Comparison of ENCODE assay signal across 22 mouse cellular contexts in genomic region chr5:150932596-150932995, GRCm38 (mm10). TPM values are rescaled to one million over a fixed set of nuclear protein-coding genes. Genes with fewer than 3 reads are reported as not detected.
"Had no signal": no experiment of that assay in that cellular context is flagged by ENCODE, and none has a peak within 500 bp of the region (broad histone marks: within the 10 kb centered on the region; RNA-seq: fewer than 3 reads in every experiment).

No protein-coding gene starts in this region.

- H3K4me1 ChIP-seq: intestine, embryonic 15.5 days; midbrain, embryonic 12.5 days; midbrain, embryonic 15.5 days; stomach, embryonic 15.5 days had no signal

- H3K4me3 ChIP-seq: intestine, embryonic 15.5 days; layer of hippocampus, adult 2 months; limb, embryonic 10.5 days; limb, embryonic 13.5 days; midbrain, embryonic 12.5 days; midbrain, embryonic 15.5 days; neural tube, embryonic 13.5 days; stomach, embryonic 15.5 days had no signal

- DNase-seq: kidney, adult 18-20 months; layer of hippocampus, adult 9-11 months; liver, postnatal 0 days; lung, embryonic 14.5 days; retina, postnatal 1 day; right cerebral cortex, postnatal 25 days; spleen, adult 18-20 months; thymus, postnatal 36 days had no signal

- H3K36me3 ChIP-seq: intestine, embryonic 15.5 days; limb, embryonic 10.5 days; limb, embryonic 13.5 days; midbrain, embryonic 12.5 days; midbrain, embryonic 15.5 days; neural tube, embryonic 13.5 days; stomach, embryonic 15.5 days had no signal

- H3K27me3 ChIP-seq: intestine, embryonic 15.5 days; midbrain, embryonic 12.5 days; midbrain, embryonic 15.5 days; neural tube, embryonic 13.5 days; stomach, embryonic 15.5 days had no signal

- H3K9me3 ChIP-seq: intestine, embryonic 15.5 days; limb, embryonic 10.5 days; limb, embryonic 13.5 days; midbrain, embryonic 12.5 days; midbrain, embryonic 15.5 days; neural tube, embryonic 13.5 days; stomach, embryonic 15.5 days had no signal

- H3K9ac ChIP-seq: intestine, embryonic 15.5 days; limb, embryonic 13.5 days; liver, embryonic 14.5 days; liver, postnatal 0 days; lung, embryonic 14.5 days; midbrain, embryonic 12.5 days; midbrain, embryonic 15.5 days; neural tube, embryonic 13.5 days; stomach, embryonic 15.5 days had no signal

- H3K4me2 ChIP-seq: intestine, embryonic 15.5 days; limb, embryonic 13.5 days; liver, embryonic 11.5 days; lung, embryonic 14.5 days; midbrain, embryonic 12.5 days; midbrain, embryonic 15.5 days; neural tube, embryonic 13.5 days; stomach, embryonic 15.5 days had no signal

- H3K27ac ChIP-seq: intestine, embryonic 15.5 days; kidney, postnatal 0 days; layer of hippocampus, adult 2 months; limb, embryonic 10.5 days; limb, embryonic 13.5 days; liver, embryonic 14.5 days; macrophage; midbrain, embryonic 12.5 days; midbrain, embryonic 15.5 days; neural tube, embryonic 13.5 days; stomach, embryonic 15.5 days had no signal

RNA-seq across cellular contexts. Expression of gene Kl, which starts 19.8 kb away (rescaled TPM):
- total RNA-seq: megakaryocyte, adult 5-6 weeks; neutrophil, adult 5-6 weeks had no signal
- polyA plus RNA-seq: liver, embryonic 11.5 days; macrophage had no signal
